Mouse (Mus musculus) C2C12 (cell line): ENCODE results near the gene Rsad1.

Source experiments
- CEBPB ChIP-seq: IDR thresholded peaks from one replicate; pipeline ENCODE4 v1.6.1; 2011; ENCODE audit warnings: low read depth, mild to moderate bottlenecking, control low read depth, moderate library complexity
- CTCF ChIP-seq: IDR thresholded peaks from one replicate; pipeline ENCODE4 v1.5.1; 2011; ENCODE audit not compliant: control insufficient read depth, insufficient read depth, insufficient read length
- FOSL1 ChIP-seq: IDR thresholded peaks from one replicate; pipeline ENCODE4 v1.8.0; 2011; ENCODE audit warnings: mild to moderate bottlenecking, low read length; ENCODE audit not compliant: poor library complexity, insufficient read depth, severe bottlenecking
- MAX ChIP-seq: IDR thresholded peaks from one replicate; pipeline ENCODE4 v1.6.1; 2011; ENCODE audit warnings: mild to moderate bottlenecking, control low read depth
- USF1 ChIP-seq: IDR thresholded peaks from one replicate; pipeline ENCODE4 v1.6.1; 2011; ENCODE audit warnings: low read depth, mild to moderate bottlenecking, control low read depth, moderate library complexity

GRCm38 (mm10) chr11:94598437-94599120 lies 49.5 kb upstream of the Rsad1 start:
- TF ChIP-seq FOSL1 (no peak), CTCF (peak; percentile 19), USF1 (no peak), MAX (no peak), CEBPB (no peak)
